Mouse (Mus musculus) embryonic facial prominence, embryonic 15.5 days (tissue): ENCODE measurements at regions not wholly inside any gene's neighbourhood (a gene's known extent, or its start where the extent isn't known, plus 50 kb on each side); places are given as distances from the start of the nearest gene placed in this dataset.

ENCODE experiments used
- ATAC-seq: fragments of 200-750 bp; cut with Nextera tagmentation; 2 replicates; pipeline ENCODE4 v1.8.0; 2017; ENCODE audit warnings: low read depth, moderate TSS enrichment; ENCODE audit not compliant: insufficient number of reproducible peaks, low FRiP score, low TSS enrichment
- H3K27ac ChIP-seq: fragments of 300-500 bp; sonication (generic); replicated peaks from 2 replicates; pipeline ENCODE4 v1.5.1; 2015; ENCODE audit warnings: mild to moderate bottlenecking, inconsistent platforms
- H3K27me3 ChIP-seq: fragments of 300-500 bp; sonication (generic); 2 replicates; pipeline ENCODE4 v1.6.1; 2015; ENCODE audit warnings: inconsistent platforms
- H3K36me3 ChIP-seq: fragments of 300-500 bp; sonication (generic); 2 replicates; pipeline ENCODE4 v1.6.1; 2015; ENCODE audit warnings: mild to moderate bottlenecking, inconsistent platforms
- H3K4me1 ChIP-seq: fragments of 300-500 bp; sonication (generic); 2 replicates; pipeline ENCODE4 v1.6.1; 2015; ENCODE audit warnings: inconsistent platforms
- H3K4me2 ChIP-seq: fragments of 300-500 bp; sonication (generic); replicated peaks from 2 replicates; pipeline ENCODE4 v1.6.1; 2015; ENCODE audit warnings: mild to moderate bottlenecking, inconsistent platforms
- H3K4me3 ChIP-seq: fragments of 300-500 bp; sonication (generic); replicated peaks from 2 replicates; pipeline ENCODE4 v1.5.1; 2015; ENCODE audit warnings: mild to moderate bottlenecking, inconsistent platforms
- H3K9ac ChIP-seq: fragments of 300-500 bp; sonication (generic); 2 replicates; pipeline ENCODE4 v1.6.1; 2015; ENCODE audit warnings: inconsistent platforms
- H3K9me3 ChIP-seq: fragments of 300-500 bp; sonication (generic); replicated peaks from 2 replicates; pipeline ENCODE4 v1.6.1; 2016; ENCODE audit warnings: inconsistent platforms
- WGBS: fragments of 180-500 bp; shearing (Covaris S2); methylation state at CpG from one replicate; pipeline ENCODE4 v1.1.7; 2015; 5-methylcytosine and 5-hydroxymethylcytosine counted together

DNA sequence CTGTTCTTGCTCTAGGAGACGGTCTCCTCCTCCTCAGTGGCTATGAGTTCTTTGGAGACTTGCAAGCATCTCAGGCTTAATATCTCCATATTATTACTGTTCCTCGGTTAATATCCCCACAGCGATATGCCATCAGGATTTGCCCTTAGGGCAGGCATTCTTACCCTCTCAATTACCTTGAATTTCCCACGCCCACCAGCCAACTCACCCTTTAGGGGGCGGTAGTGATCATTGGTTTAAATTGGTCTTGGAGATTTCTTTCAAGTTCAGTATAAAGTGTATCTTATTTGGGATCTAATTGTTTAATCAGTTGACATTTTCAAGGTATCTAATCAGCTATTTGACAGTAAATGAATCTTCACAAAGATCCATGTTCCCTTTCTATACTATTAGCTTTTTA, 162.5 kb downstream of the Emp1 start:
- no peak overlapping the region for H3K4me2 ChIP-seq
- ATAC-seq: no peak
- H3K27me3 ChIP-seq: no peaks in the 10 kb centered on the region
- 59% methylated on average over 5 of the region's 5 CpGs for WGBS
- H3K4me3 ChIP-seq: no peak overlapping the region
- no peaks in the 10 kb centered on the region for H3K36me3 ChIP-seq
- H3K27ac ChIP-seq: no peak overlapping the region
- no peaks in the 10 kb centered on the region for H3K9me3 ChIP-seq
- H3K4me1 ChIP-seq: peaks cover 14% of the 10 kb centered on the region
- no peak overlapping the region for H3K9ac ChIP-seq

DNA sequence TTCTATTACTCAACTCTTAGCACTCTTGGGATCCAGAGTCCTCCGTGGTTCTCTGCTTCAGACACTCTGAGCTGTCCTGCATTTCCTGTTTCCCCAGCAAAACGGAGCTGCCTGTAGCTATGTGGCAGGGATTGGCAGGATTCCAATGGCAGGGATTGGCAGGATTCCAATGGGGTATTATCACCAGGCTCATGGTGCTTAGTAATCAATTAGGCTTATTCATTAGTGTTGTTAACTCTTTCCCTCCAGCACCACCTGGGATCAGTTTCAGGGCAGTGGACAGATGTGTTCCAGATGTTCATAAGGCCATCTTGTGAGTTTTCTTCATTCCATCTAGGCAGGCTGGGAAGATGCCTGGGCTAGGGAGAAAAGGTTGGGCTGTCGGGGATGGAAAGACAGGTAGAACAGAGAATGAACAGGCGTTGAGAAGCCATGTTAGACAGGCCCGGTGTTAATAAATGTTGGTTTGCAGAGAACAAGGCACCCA, 163.5 kb downstream of the Emp1 start:
- ATAC-seq: peak; percentile 62
- H3K9me3 ChIP-seq: no peaks in the 10 kb centered on the region
- peaks cover 14% of the 10 kb centered on the region for H3K4me1 ChIP-seq
- no peak overlapping the region for H3K9ac ChIP-seq
- H3K4me3 ChIP-seq: no peak overlapping the region
- no peaks in the 10 kb centered on the region for H3K36me3 ChIP-seq
- no peaks in the 10 kb centered on the region for H3K27me3 ChIP-seq
- no peak overlapping the region for H3K4me2 ChIP-seq
- H3K27ac ChIP-seq: no peak overlapping the region
- 27% methylated on average over 5 of the region's 5 CpGs for WGBS

DNA sequence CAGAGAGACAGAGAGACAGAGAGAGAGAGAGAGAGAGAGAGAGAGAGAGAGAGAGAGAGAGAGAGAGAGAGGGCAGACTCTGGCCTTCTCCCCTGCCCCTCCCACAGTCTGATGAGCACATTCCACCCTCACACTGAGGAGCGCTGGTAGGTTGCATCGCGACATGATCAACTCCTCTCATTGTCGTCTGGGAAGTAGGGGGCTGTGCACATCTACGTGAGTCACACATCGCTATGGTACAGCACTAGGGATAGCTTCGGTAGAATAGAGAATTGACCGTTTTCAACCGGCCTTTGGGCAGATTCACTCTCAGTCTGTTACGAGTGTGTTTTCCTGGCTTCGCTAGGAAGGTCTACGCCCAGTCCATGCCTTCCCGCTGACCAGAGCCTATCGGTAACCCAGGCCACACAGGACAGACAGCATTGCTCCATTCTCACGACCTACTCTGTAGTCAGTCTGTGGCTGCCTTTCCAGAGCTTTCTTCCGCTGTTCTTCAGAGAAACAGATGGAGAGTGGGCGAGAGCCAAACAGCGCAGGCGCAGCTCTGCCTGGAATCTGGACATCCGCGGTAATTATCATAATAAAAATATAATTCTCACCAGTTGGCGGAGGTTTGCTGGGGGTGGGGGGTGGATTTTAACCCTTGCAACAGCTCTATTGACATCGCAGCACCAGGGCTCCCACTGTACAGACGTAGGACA, 164.3 kb downstream of the Emp1 start:
- 59% methylated on average over 24 of the region's 24 CpGs for WGBS
- H3K4me3 ChIP-seq: no peak overlapping the region
- no peaks in the 10 kb centered on the region for H3K9me3 ChIP-seq
- no peak overlapping the region for H3K27ac ChIP-seq
- H3K36me3 ChIP-seq: no peaks in the 10 kb centered on the region
- peaks cover 14% of the 10 kb centered on the region for H3K4me1 ChIP-seq
- ATAC-seq: peak; percentile 55; the same call in 1 of the 2 replicates
- no peaks in the 10 kb centered on the region for H3K27me3 ChIP-seq
- H3K9ac ChIP-seq: no peak overlapping the region
- no peak overlapping the region for H3K4me2 ChIP-seq

DNA sequence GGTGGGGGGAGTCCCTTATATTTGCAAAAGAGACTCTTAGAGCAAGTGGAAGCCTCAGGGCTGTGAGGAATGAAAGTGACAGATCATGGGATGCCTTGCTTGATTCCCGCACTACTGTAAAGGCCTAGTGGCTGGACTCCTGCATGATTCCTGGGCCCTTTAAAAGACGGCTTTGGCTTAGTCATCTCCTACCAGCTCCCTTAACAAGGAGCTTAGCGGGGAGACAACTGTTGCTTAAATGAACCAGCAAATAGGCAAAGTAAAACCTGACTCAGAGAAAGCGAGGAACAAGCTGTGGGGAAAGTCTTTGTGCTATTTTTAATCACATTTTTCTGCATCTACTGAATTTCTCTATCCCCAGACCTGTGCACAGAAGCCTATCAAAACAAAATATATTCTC, 165.5 kb downstream of the Emp1 start:
- H3K4me1 ChIP-seq: peaks cover 14% of the 10 kb centered on the region
- no peaks in the 10 kb centered on the region for H3K36me3 ChIP-seq
- no peak overlapping the region for H3K9ac ChIP-seq
- ATAC-seq: no peak
- no peak overlapping the region for H3K27ac ChIP-seq
- H3K9me3 ChIP-seq: no peaks in the 10 kb centered on the region
- no peak overlapping the region for H3K4me2 ChIP-seq
- no peak overlapping the region for H3K4me3 ChIP-seq
- WGBS: 48% methylated on average over 4 of the region's 4 CpGs
- no peaks in the 10 kb centered on the region for H3K27me3 ChIP-seq

DNA sequence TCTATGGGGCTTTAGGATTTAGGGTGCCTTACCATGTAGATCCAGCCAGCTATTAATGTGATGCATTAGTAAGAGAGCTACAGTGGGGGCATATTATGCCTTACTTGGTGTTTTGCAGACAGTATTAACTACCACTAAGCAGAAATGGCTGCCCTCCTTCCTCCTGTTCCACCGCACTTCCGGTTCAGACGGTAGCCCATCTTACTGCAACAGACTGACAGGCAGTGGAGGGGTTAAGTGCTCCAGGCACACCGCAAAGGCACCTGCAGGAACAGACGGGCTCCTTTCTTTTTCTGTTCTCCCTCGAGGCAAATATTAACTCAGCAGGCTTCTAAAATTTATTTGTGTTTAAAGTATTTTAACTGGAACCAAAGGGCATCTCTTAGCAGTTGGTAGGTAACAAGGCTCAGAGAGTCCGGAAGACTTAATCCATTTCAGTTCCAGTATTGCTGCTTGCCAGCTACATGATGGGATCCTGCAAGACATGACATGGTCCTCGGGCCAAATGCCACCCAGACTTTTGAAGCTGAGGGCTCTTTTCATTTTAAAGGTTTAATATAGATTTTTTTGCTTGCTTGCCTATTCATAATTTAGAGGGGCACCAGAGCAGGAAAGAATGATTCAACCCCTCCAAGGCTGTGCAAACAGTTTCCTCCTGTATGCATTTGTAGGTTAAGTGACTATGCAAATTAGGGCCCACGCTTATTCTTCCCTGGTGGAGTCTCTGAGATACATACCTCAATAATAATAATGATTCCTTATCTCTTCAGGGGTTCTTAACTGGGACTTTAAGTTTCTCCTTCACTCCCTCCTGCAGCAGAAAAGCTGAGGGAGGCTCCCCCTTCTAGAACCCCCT, 177.7 kb downstream of the Emp1 start:
- Histone ChIP-seq H3K4me2 (no peak overlapping the region), H3K27me3 (no peaks in the 10 kb centered on the region), H3K36me3 (no peaks in the 10 kb centered on the region), H3K4me1 (peaks cover 4% of the 10 kb centered on the region; the same call in 1 of the 2 replicates), H3K9ac (no peak overlapping the region), H3K9me3 (no peaks in the 10 kb centered on the region), H3K4me3 (no peak overlapping the region), H3K27ac (no peak overlapping the region)
- no peak for ATAC-seq
- 32% methylated on average over 9 of the region's 9 CpGs for WGBS

DNA sequence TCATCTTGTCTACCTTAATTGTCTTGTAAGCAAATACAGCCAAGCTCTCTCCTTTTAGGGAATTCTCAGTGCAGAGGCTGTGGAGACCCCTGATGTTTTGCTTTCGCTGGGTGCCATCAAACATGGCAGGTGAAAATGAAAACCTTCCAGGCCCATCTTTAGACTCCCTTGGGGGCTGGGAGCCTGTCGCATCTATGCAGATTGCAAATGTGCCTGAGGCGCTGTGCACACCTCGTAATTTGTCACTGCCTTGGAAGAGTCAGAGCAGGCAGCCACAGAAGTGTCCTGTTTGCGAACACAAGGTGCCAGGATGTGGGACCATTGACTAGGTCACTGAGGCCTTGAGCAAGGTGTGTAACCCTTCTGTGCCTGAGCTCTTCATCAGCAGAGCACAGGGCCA, 179.2 kb downstream of the Emp1 start:
- no peak overlapping the region for H3K9ac ChIP-seq
- H3K36me3 ChIP-seq: no peaks in the 10 kb centered on the region
- peaks cover 4% of the 10 kb centered on the region; the same call in 1 of the 2 replicates for H3K4me1 ChIP-seq
- no peaks in the 10 kb centered on the region for H3K9me3 ChIP-seq
- no peak for ATAC-seq
- 41% methylated on average over 5 of the region's 5 CpGs for WGBS
- H3K27me3 ChIP-seq: no peaks in the 10 kb centered on the region
- H3K4me3 ChIP-seq: no peak overlapping the region
- no peak overlapping the region for H3K4me2 ChIP-seq
- no peak overlapping the region for H3K27ac ChIP-seq

DNA sequence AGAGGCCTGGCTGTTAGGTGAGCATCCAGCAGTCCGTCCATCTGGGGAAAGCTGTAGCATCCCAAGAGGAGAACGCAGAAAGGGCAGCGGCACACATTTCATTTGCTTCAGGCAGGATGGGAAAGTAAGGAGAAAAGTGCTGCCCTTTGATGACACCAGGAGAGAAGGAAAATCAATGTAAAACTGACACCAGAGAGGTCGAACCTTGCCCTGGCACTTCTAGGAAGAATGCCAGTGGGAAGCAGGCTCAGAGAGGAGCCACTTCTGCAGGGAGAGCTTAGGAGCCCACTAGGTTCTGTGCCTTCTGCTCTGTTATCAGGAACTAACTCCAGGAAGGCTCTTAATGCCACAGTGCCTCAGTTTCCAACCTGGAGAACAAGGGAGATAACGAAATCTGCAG, 180.0 kb downstream of the Emp1 start:
- Histone ChIP-seq H3K27ac (no peak overlapping the region), H3K9ac (no peak overlapping the region), H3K27me3 (no peaks in the 10 kb centered on the region), H3K4me3 (no peak overlapping the region), H3K4me2 (no peak overlapping the region), H3K36me3 (no peaks in the 10 kb centered on the region), H3K9me3 (no peaks in the 10 kb centered on the region), H3K4me1 (peaks cover 4% of the 10 kb centered on the region; the same call in 1 of the 2 replicates)
- 47% methylated on average over 5 of the region's 5 CpGs for WGBS
- no peak for ATAC-seq

DNA sequence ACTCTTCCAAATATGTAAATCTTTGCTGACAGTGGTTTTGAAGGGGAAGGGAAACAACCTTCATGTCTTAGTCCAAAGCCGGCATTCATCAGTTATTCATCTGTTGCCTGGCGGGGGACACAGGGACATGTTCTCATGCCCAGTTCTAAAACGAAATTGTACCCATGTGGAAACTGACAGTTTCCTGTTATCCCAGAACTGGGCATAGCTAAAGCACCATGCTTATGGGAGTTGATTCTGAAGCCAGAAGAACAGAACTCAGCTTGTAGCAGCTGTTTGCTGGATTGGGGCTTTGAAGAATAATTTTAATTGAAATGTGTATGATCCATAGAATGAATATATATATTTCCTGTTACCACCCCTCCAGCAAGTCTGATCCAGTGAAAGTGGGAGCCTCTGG, 181.0 kb downstream of the Emp1 start:
- 47% methylated on average over 3 of the region's 3 CpGs for WGBS
- Histone ChIP-seq H3K4me3 (no peak overlapping the region), H3K27ac (no peak overlapping the region), H3K27me3 (no peaks in the 10 kb centered on the region), H3K4me1 (peaks cover 4% of the 10 kb centered on the region; the same call in 1 of the 2 replicates), H3K9me3 (no peaks in the 10 kb centered on the region), H3K4me2 (no peak overlapping the region), H3K9ac (no peak overlapping the region), H3K36me3 (no peaks in the 10 kb centered on the region)
- ATAC-seq: no peak

DNA sequence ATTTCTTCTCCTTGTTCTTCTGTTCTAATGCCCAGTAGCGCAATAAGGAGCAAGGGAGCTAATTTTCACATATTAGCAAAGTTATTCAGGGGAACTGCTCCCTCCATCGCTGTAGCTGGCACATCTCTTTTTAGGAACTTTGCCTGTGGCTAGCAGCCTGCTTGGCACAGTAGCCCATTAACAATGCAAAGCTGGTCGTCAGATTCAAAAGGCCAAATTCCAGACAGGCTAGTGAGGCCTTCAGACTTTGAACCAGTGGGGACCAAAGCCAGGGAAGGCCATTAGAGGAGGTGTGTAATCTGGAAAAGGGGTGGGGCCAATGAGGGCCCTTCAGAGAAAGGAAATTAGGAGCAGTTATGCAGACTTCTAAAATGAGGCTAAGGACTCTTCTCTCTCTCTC, 181.5 kb downstream of the Emp1 start:
- Histone ChIP-seq H3K4me1 (peaks cover 4% of the 10 kb centered on the region; the same call in 1 of the 2 replicates), H3K36me3 (no peaks in the 10 kb centered on the region), H3K27ac (no peak overlapping the region), H3K4me3 (no peak overlapping the region), H3K4me2 (no peak overlapping the region), H3K27me3 (no peaks in the 10 kb centered on the region), H3K9ac (no peak overlapping the region), H3K9me3 (no peaks in the 10 kb centered on the region)
- WGBS: 45% methylated on average over 3 of the region's 3 CpGs
- no peak for ATAC-seq

DNA sequence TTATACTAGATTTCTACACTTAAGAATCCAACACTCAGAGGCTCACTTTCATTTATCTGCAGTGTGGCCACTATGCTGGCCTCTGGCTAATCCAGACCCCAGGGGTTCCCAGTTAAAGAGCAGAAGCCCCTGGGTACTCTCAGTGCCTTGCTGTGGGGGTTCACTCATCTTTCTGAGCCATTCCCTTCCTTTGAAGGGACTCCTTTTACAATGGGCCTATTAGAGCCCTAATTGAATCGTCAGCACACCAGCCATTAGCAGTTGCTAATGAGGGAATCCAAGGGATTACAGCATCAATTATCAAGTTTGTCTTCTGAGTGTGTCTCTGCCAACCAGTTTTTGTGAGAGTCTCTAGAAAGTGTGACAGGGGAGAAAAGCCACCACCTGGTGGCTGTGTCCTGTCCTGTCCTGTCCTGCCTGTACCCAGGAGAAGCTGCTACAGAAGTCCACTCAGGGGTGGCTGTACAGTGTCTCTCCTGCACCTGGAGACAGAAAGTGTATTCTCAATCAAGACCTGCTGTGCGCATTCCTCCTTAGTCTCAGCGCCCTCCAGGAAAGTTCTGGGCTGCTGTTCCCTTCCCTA, 188.1 kb downstream of the Emp1 start:
- H3K9me3 ChIP-seq: no peaks in the 10 kb centered on the region
- ATAC-seq: no peak
- WGBS: 42% methylated on average over 3 of the region's 3 CpGs

DNA sequence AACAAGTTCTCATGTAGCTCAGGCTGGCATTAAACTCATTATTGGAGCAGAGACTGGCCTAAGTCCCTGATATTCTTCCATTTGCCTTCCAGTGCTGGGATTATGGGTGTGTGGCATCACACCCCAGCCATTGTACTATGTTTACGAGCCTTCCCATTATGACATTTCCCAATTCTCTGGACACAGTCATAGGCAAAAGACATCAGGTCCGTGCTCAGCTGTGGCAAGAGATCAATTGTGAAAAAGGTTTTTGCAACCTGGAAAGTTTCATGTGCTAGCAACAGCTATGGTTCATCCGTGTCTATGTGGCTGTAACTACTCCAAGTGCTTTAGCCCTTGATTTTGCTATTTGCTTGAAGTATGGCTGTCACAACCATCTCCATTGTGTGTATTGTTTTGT, 190.1 kb downstream of the Emp1 start:
- no peak overlapping the region for H3K9ac ChIP-seq
- H3K4me2 ChIP-seq: no peak overlapping the region
- H3K4me1 ChIP-seq: no peaks in the 10 kb centered on the region
- H3K4me3 ChIP-seq: no peak overlapping the region
- no peak for ATAC-seq
- WGBS: 79% methylated on average over 3 of the region's 3 CpGs
- H3K27me3 ChIP-seq: no peaks in the 10 kb centered on the region
- no peaks in the 10 kb centered on the region for H3K36me3 ChIP-seq
- H3K9me3 ChIP-seq: no peaks in the 10 kb centered on the region
- no peak overlapping the region for H3K27ac ChIP-seq

More for the DNA sequence above, 188.1 kb downstream of the Emp1 start:
- no peaks in the 10 kb centered on the region for H3K27me3 ChIP-seq
- no peaks in the 10 kb centered on the region for H3K36me3 ChIP-seq
- no peak overlapping the region for H3K4me2 ChIP-seq
- H3K27ac ChIP-seq: no peak overlapping the region
- H3K4me3 ChIP-seq: no peak overlapping the region
- H3K4me1 ChIP-seq: no peaks in the 10 kb centered on the region
- no peak overlapping the region for H3K9ac ChIP-seq
